8 mouse cellular contexts compared by ENCODE assay signal in genomic region chr2:165866951-165867387, GRCm38 (mm10). TPM values are rescaled to one million over a fixed set of nuclear protein-coding genes. Genes with fewer than 3 reads are reported as not detected.
DNase-seq lines count a peak whose midpoint lies in the region; ATAC-seq and TF ChIP-seq lines count a peak whose summit lies in the region.

No protein-coding gene starts in this region.

- peak; percentile 48 for DNase-seq in gastrocnemius, adult 2 months
- DNase-seq in gastrocnemius, postnatal 14 days, result no peak
- peak; percentile 43 to 57 for DNase-seq in kidney, postnatal 4 days
- peak; percentile 80 for DNase-seq in retina, postnatal 1 day
- no peak for DNase-seq in ovary, postnatal 14 days (ENCODE audit: low spot score)
- DNase-seq in spleen, postnatal 4 days (ENCODE audit: low spot score in 2 of 2), result no peak

- H3K4me2 ChIP-seq in heart, embryonic 13.5 days, result peak overlapping the region; percentile 10; the same call in 1 of the 2 replicates

- no peaks in the 10 kb centered on the region for H3K27me3 ChIP-seq in heart, embryonic 13.5 days (replicated peaks)

- ATAC-seq in heart, embryonic 13.5 days (ENCODE audit: extremely low read depth, insufficient number of reproducible peaks, low FRiP score, low TSS enrichment), result no peak

- H3K4me3 ChIP-seq in gastrocnemius, adult 2 months, result no peak overlapping the region
- no peak overlapping the region for H3K4me3 ChIP-seq in brown adipose tissue, adult 24 weeks (ENCODE audit: insufficient read depth, low read depth, low read length)
- H3K4me3 ChIP-seq in heart, embryonic 13.5 days, result no peak overlapping the region

- intact Hi-C loops in gastrocnemius, adult 2 months (cut with DNase I), result no loop called here
- intact Hi-C loops in gastrocnemius, postnatal 14 days (cut with DNase I; ENCODE audit: low total_unique reads), result no loop called here

- H3K4me1 ChIP-seq in brown adipose tissue, adult 24 weeks (ENCODE audit: control insufficient read depth, insufficient read depth, insufficient read length, low read length), result peaks cover 27% of the 10 kb centered on the region
- peaks cover 78% of the 10 kb centered on the region for H3K4me1 ChIP-seq in heart, embryonic 13.5 days

- H3K36me3 ChIP-seq in heart, embryonic 13.5 days, result peaks cover 50% of the 10 kb centered on the region

- 37% methylated on average over 12 of the region's 12 CpGs for WGBS in heart, embryonic 13.5 days

- H3K27ac ChIP-seq in gastrocnemius, adult 2 months, result peak overlapping the region; percentile 75
- peak overlapping the region; percentile 22; the same call in 1 of the 2 replicates for H3K27ac ChIP-seq in brown adipose tissue, adult 24 weeks (replicated peaks; ENCODE audit: low read depth, low read length)
- H3K27ac ChIP-seq in heart, embryonic 13.5 days (replicated peaks), result peak overlapping the region; percentile 81

- no peaks in the 10 kb centered on the region for H3K9me3 ChIP-seq in heart, embryonic 13.5 days

- peak overlapping the region; percentile 29 for H3K9ac ChIP-seq in heart, embryonic 13.5 days

- TF ChIP-seq CTCF in gastrocnemius, adult 2 months (IDR thresholded peaks at IDR 0.05), result no peak

RNA-seq across cellular contexts. Expression of gene Zmynd8, which starts 31.8 kb away (rescaled TPM):
- total RNA-seq in gastrocnemius, adult 2 months (2021), result 10 to 100 TPM; 13.1 to 23.3 TPM
- 10 to 100 TPM; 20.7 to 22.0 TPM for total RNA-seq in gastrocnemius, postnatal 14 days (2021)
- polyA plus RNA-seq in brown adipose tissue, adult 24 weeks (2012; ENCODE audit: insufficient read depth, insufficient read length, missing spikeins), result 6.7 and 17.9 TPM in 2 replicates
- polyA plus RNA-seq in heart, embryonic 13.5 days (2015; fragmentation: Nextera tagmentation; extraction: Ambion mirVana), result 41.5 and 42.4 TPM in 2 replicates

Comparison
In these comparisons a context has a peak if more than half of its experiments do, and no peak if none do; other contexts are left out.
1. DNase-seq: peak in gastrocnemius, adult 2 months (single experiment), kidney, postnatal 4 days (2 of 2) and retina, postnatal 1 day (single experiment); none in gastrocnemius, postnatal 14 days (single experiment), ovary, postnatal 14 days (single experiment) and spleen, postnatal 4 days (0 of 2).
2. H3K27ac ChIP-seq: peak in every context shown above with its lines; median percentile 81 in heart, embryonic 13.5 days; 75 in gastrocnemius, adult 2 months; 22 in brown adipose tissue, adult 24 weeks.